Mouse (Mus musculus) megakaryocyte progenitor cell, adult 5-6 weeks (primary cell): ENCODE measurements at regions not wholly inside any gene's neighbourhood (a gene's known extent, or its start where the extent isn't known, plus 50 kb on each side); places are given as distances from the start of the nearest gene placed in this dataset.

Experiments used
- ATAC-seq: replicated peaks from 2 replicates; pipeline ENCODE4 v1.8.0; 2016; ENCODE audit warnings: mild to moderate bottlenecking, moderate TSS enrichment, inconsistent platforms; ENCODE audit not compliant: poor library complexity

DNA sequence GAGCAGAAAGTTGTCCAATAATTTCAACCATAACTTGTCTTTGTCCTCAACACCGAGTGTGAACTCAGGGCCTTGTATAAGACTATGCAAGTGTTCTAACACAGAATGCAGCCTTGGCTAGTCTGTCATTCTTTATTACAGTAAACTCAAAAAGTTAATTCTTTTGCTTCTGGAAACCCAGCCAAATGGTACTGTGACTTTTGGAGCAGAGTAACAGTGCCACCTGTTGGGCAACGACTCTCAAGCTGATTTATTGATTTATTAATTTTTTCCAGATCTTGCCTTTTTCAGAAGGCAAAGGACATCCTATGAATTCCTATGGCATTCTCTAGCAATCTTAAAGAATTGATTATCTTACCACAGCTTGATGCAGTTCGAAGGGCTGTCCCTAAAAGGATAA, 51.1 kb upstream of the C1qtnf3 start:
- no peak for ATAC-seq

DNA sequence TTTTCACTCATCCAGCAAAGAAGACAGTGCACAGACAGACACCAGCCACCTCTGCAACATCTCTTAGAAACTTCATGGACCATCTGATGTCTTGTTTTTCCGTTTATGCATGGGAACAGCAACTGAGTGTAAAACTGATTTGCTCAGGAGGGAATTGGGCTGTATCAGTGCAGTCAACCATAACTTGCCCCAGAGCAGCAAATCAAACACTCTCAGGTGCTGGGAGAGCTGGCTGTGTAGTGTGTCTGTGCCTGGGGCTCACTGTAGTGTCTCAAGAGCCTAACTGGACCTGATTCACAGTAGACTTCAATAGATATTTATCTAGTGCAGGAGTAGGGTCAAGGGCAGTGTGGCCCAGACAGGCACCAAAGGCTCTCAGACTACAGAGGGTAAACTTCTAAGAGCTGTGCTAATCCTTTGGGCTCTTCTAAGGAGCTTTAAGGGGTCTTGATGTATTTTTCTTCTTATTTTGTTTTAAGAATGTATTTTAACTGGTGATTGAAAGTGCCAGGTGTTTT, 50.3 kb upstream of the C1qtnf3 start:
- ATAC-seq = no peak
